Mouse (Mus musculus): ENCODE data around the gene Mfsd6.

DNA sequence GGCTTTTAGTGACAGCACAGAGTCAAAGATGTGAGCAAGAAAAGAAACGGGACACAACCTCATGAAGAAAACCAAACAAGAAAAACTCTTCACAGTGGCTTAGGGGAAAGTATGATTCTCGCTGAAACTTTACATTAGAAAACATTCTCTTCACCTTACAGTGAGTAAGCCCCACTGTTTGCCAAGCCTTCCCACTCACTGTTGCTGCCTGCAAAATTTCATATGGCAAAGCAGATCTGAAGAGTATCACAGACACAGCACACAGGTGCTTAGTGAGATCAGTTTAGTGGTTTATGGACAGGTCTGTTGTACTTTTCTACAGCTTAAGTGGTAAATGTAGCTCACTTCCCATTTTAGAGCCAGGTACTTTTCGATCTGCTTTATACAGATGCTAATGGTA lies 20.2 kb downstream of the Mfsd6 start:
- TF ChIP-seq CTCF (IDR thresholded peaks at IDR 0.05) (no peak), POLR2A (IDR thresholded peaks at IDR 0.05; ENCODE audit: insufficient read depth, low read depth, low read length) (no peak)
